8 mouse cellular contexts compared by ENCODE assay signal in the genomic region with DNA sequence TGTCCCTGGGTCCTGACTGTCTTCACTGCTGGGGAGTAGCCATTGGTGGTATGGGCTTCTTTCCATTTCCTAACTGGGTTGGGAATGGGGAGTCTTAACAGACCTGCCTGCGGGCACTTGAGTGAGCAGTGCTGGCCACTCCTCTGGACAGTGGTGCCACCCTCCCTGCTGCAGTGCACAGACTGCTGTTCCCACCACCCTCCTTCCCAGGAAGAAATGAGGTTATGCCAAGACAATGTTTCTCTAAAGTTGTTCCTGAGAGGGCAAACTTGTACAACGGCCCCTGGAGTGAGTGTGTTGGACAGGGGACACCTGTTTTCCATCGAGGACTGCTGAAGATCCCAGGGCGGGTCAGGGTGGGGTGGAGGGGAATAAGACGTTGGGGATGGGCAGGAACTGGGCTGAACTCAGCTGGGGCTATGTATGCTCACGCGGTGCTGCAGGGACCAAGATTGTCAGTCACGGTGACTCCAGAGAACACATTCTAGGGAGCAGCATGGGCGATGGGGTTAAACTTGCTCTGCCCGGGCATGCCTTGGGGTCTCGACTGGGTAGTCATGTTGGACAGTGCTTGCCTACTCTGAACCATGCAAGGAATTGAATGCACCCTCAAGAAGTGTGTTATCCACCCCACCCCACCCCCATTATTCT. TPM values are rescaled to one million over a fixed set of nuclear protein-coding genes. Genes with fewer than 3 reads are reported as not detected.
DNase-seq lines count a peak whose midpoint lies in the region; ATAC-seq and TF ChIP-seq lines count a peak whose summit lies in the region.

No protein-coding gene starts in this region.

- ATAC-seq in limb, embryonic 15.5 days (ENCODE audit: insufficient number of reproducible peaks, low FRiP score, low TSS enrichment, low read depth): no peak
- ATAC-seq in stomach, embryonic 15.5 days (ENCODE audit: insufficient read depth, low FRiP score, low read depth): no peak

- no peaks in the 10 kb centered on the region for H3K9me3 ChIP-seq in limb, embryonic 15.5 days
- H3K9me3 ChIP-seq in stomach, embryonic 15.5 days: no peaks in the 10 kb centered on the region

- TF ChIP-seq POLR2A in thymus, adult 2 months (IDR thresholded peaks at IDR 0.05; ENCODE audit: control insufficient read depth, extremely low read depth, insufficient read depth, low read length, poor library complexity): no peak

- H3K36me3 ChIP-seq in thymus, adult 2 months (ENCODE audit: control insufficient read depth, insufficient read depth, low read length): no peaks in the 10 kb centered on the region
- peaks cover 21% of the 10 kb centered on the region for H3K36me3 ChIP-seq in limb, embryonic 15.5 days
- H3K36me3 ChIP-seq in stomach, embryonic 15.5 days: no peaks in the 10 kb centered on the region

- H3K4me2 ChIP-seq in limb, embryonic 15.5 days: peak overlapping the region; percentile 77
- peak overlapping the region; percentile 85 for H3K4me2 ChIP-seq in stomach, embryonic 15.5 days

- peak overlapping the region; percentile 4; the same call in 1 of the 2 replicates for H3K4me3 ChIP-seq in thymus, adult 2 months (ENCODE audit: control insufficient read depth, insufficient read depth, low read length)
- peak overlapping the region; percentile 83 for H3K4me3 ChIP-seq in limb, embryonic 15.5 days
- H3K4me3 ChIP-seq in stomach, embryonic 15.5 days (replicated peaks): peak overlapping the region; percentile 82

- WGBS in thymus, adult 2 months: 42% methylated on average over 11 of the region's 11 CpGs
- 21% methylated on average over 11 of the region's 11 CpGs for WGBS in limb, embryonic 15.5 days
- WGBS in stomach, embryonic 15.5 days: 31% methylated on average over 11 of the region's 11 CpGs

- DNase-seq in adrenal gland, adult (ENCODE audit: inconsistent age in 2 of 2, low spot score in 1 of 2): peak; percentile 53 to 77
- DNase-seq in adrenal gland, postnatal 25 days: no peak
- no peak for DNase-seq in thymus, adult 2 months
- DNase-seq in thymus, postnatal 4 days: no peak
- no peak for DNase-seq in adipocyte (ENCODE audit: low spot score)
- no peak for DNase-seq in frontal cortex, adult 2 months (ENCODE audit: extremely low spot score in 1 of 2, low spot score in 1 of 2)

- H3K27me3 ChIP-seq in thymus, adult 2 months (ENCODE audit: control insufficient read depth, insufficient read depth, low read length): no peaks in the 10 kb centered on the region
- no peaks in the 10 kb centered on the region for H3K27me3 ChIP-seq in limb, embryonic 15.5 days
- H3K27me3 ChIP-seq in stomach, embryonic 15.5 days (replicated peaks): no peaks in the 10 kb centered on the region

- no peak overlapping the region for H3K27ac ChIP-seq in thymus, adult 2 months (ENCODE audit: control insufficient read depth, insufficient read depth, low read length)
- H3K27ac ChIP-seq in limb, embryonic 15.5 days: peak overlapping the region; percentile 95; the same call in 1 of the 2 replicates
- H3K27ac ChIP-seq in stomach, embryonic 15.5 days: peak overlapping the region; percentile 92; the same call in 1 of the 2 replicates

- peak overlapping the region; percentile 95 for H3K9ac ChIP-seq in limb, embryonic 15.5 days
- H3K9ac ChIP-seq in stomach, embryonic 15.5 days: peak overlapping the region; percentile 94; the same call in 1 of the 2 replicates

- peaks cover 37% of the 10 kb centered on the region for H3K4me1 ChIP-seq in thymus, adult 2 months (replicated peaks; ENCODE audit: control insufficient read depth, insufficient read depth, low read length)
- H3K4me1 ChIP-seq in limb, embryonic 15.5 days: peaks cover 64% of the 10 kb centered on the region
- H3K4me1 ChIP-seq in stomach, embryonic 15.5 days: peaks cover 53% of the 10 kb centered on the region

- TF ChIP-seq CTCF in thymus, adult 2 months (IDR thresholded peaks at IDR 0.05; ENCODE audit: borderline replicate concordance, control insufficient read depth, extremely low read depth, insufficient read depth, low read length, poor library complexity): no peak

RNA-seq across cellular contexts. Expression of a gene that starts 1.5 kb away (rescaled TPM):
- total RNA-seq in adrenal gland, postnatal 25 days (2021): 757 and 789 TPM in 2 replicates
- polyA plus RNA-seq in thymus, adult 2 months (2012; rRNA removed): 249 and 255 TPM in 2 replicates
- polyA plus RNA-seq in limb, embryonic 15.5 days (2015; fragmentation: Nextera tagmentation; extraction: Ambion mirVana): 692 and 762 TPM in 2 replicates
- polyA plus RNA-seq in stomach, embryonic 15.5 days (2015; fragmentation: Nextera tagmentation; extraction: Ambion mirVana): 551 and 575 TPM in 2 replicates
- polyA plus RNA-seq in frontal cortex, adult 2 months (2012; rRNA removed): 516 and 607 TPM in 2 replicates

RNA-seq across cellular contexts. Expression of a gene that starts 15.0 kb away (rescaled TPM):
- total RNA-seq in adrenal gland, postnatal 25 days (2021): 32.2 and 32.7 TPM in 2 replicates
- polyA plus RNA-seq in thymus, adult 2 months (2012; rRNA removed): 155 and 157 TPM in 2 replicates
- polyA plus RNA-seq in limb, embryonic 15.5 days (2015; fragmentation: Nextera tagmentation; extraction: Ambion mirVana): 97.1 and 98.8 TPM in 2 replicates
- 78.7 and 84.8 TPM in 2 replicates for polyA plus RNA-seq in stomach, embryonic 15.5 days (2015; fragmentation: Nextera tagmentation; extraction: Ambion mirVana)
- 68.2 and 74.2 TPM in 2 replicates for polyA plus RNA-seq in frontal cortex, adult 2 months (2012; rRNA removed)

RNA-seq across cellular contexts. Expression of a gene that starts 40.4 kb away (rescaled TPM):
- total RNA-seq in adrenal gland, postnatal 25 days (2021): 0.24 TPM in 1 of 2 replicates, not detected in the other
- polyA plus RNA-seq in thymus, adult 2 months (2012; rRNA removed): 2.9 and 4.5 TPM in 2 replicates
- polyA plus RNA-seq in limb, embryonic 15.5 days (2015; fragmentation: Nextera tagmentation; extraction: Ambion mirVana): 22.1 and 22.8 TPM in 2 replicates
- 14.1 and 16.0 TPM in 2 replicates for polyA plus RNA-seq in stomach, embryonic 15.5 days (2015; fragmentation: Nextera tagmentation; extraction: Ambion mirVana)
- 0.04 and 0.13 TPM in 2 replicates for polyA plus RNA-seq in frontal cortex, adult 2 months (2012; rRNA removed)

RNA-seq across cellular contexts. Expression of a gene that starts 49.2 kb away (rescaled TPM):
- total RNA-seq in adrenal gland, postnatal 25 days (2021): 0.21 TPM in 1 of 2 replicates, not detected in the other
- 78.8 and 92.3 TPM in 2 replicates for polyA plus RNA-seq in thymus, adult 2 months (2012; rRNA removed)
- polyA plus RNA-seq in limb, embryonic 15.5 days (2015; fragmentation: Nextera tagmentation; extraction: Ambion mirVana): 7.2 and 8.3 TPM in 2 replicates
- 3.6 and 7.3 TPM in 2 replicates for polyA plus RNA-seq in stomach, embryonic 15.5 days (2015; fragmentation: Nextera tagmentation; extraction: Ambion mirVana)
- 0.34 and 0.36 TPM in 2 replicates for polyA plus RNA-seq in frontal cortex, adult 2 months (2012; rRNA removed)

RNA-seq across cellular contexts. Expression of a gene that starts 52.1 kb away (rescaled TPM):
- total RNA-seq in adrenal gland, postnatal 25 days (2021): 3.5 and 3.6 TPM in 2 replicates
- 2.3 and 4.6 TPM in 2 replicates for polyA plus RNA-seq in thymus, adult 2 months (2012; rRNA removed)
- 1.1 and 2.1 TPM in 2 replicates for polyA plus RNA-seq in limb, embryonic 15.5 days (2015; fragmentation: Nextera tagmentation; extraction: Ambion mirVana)
- polyA plus RNA-seq in stomach, embryonic 15.5 days (2015; fragmentation: Nextera tagmentation; extraction: Ambion mirVana): 9.1 and 13.2 TPM in 2 replicates
- 0.74 and 1.4 TPM in 2 replicates for polyA plus RNA-seq in frontal cortex, adult 2 months (2012; rRNA removed)

Comparison
In these comparisons a context has a peak if more than half of its experiments do, and no peak if none do; other contexts are left out.
1. DNase-seq: peak in adrenal gland, adult (2 of 2); none in adrenal gland, postnatal 25 days (single experiment), thymus, adult 2 months (single experiment), thymus, postnatal 4 days (single experiment), adipocyte (single experiment) and frontal cortex, adult 2 months (0 of 2).
2. H3K4me3 ChIP-seq: peak in every context shown above with its lines; median percentile 83 in limb, embryonic 15.5 days; 82 in stomach, embryonic 15.5 days; 4 in thymus, adult 2 months.